Mouse (Mus musculus) urinary bladder, adult 18-20 months (tissue): ENCODE measurements around the gene A730061H03Rik.

Source experiments
- DNase-seq, 2 experiments: peaks; one replicate each; pipeline ENCODE4 v3.0.0; 2022; ENCODE audit warnings: low spot score in 2 of 2, mixed read lengths in 2 of 2

A730061H03Rik gene

GRCm38 (mm10) chr14:55560202-55561073 is at the start of gene A730061H03Rik:
A730061H03Rik (minus strand) TSS chr14:55560406.
- DNase-seq: peak; percentile 95 to 97

DNA sequence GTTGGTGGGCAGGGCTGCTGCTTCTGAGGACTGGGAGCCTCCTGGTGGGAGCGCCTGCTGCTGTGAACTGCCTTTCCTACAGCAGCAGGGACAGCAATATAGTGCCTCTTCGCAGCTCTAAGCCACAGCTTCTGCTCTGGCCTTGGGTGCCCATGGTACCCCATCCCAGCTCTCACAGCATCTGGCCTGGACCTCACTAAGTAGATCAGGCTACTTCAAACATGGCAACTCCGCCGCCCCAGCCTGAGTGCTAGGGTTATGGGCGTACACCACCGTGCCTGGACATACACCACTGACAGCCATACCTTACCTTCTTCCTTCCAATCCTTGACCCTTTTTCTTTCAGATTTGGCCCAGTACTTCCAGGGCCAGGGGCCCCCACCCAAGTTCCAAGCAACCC is 48.1 kb upstream of the A730061H03Rik start:
- no peak for DNase-seq

DNA sequence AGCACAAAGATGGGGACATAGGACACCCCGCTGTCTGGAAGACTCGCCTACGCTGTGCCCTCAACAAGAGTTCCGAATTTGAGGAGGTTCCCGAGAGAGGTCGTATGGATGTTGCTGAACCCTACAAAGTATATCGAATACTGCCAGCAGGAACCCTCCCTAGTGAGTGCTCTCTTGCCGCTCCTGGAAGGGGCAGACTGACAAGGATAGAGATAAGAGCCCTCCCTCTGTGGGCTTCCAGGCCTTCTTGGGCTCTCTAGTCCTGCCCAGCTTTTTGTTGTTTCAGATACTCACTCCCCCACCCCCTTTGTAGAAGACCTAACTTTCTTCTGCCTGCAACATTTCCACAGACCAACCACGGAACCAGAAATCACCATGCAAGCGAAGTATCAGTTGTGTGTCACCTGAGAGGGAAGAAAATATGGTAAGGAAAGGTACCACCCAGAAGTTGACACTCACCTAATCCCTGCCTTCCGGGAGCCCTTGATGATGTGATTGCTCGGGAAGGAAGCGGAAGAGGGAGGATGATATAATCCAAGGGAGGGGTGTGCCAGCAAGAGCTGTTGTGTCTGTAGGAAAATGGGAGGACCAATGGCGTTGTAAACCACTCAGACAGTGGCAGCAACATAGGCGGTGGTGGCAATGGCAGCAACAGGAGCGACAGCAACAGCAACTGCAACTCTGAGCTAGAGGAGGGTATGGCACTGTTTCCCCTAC is 45.7 kb upstream of the A730061H03Rik start:
- DNase-seq: no peak

GRCm38 (mm10) chr14:55604823-55605222 is 44.6 kb upstream of the A730061H03Rik start:
- no peak for DNase-seq

GRCm38 (mm10) chr14:55603633-55604576 is 43.7 kb upstream of the A730061H03Rik start:
- DNase-seq: peak; percentile 84 to 89

GRCm38 (mm10) chr14:55603271-55603632 is 43.0 kb upstream of the A730061H03Rik start, which contains the start of gene Irf9:
Irf9 (plus strand) TSS chr14:55603571.
- DNase-seq: no peak

GRCm38 (mm10) chr14:55598521-55599390 is 38.5 kb upstream of the A730061H03Rik start:
- DNase-seq: no peak

DNA sequence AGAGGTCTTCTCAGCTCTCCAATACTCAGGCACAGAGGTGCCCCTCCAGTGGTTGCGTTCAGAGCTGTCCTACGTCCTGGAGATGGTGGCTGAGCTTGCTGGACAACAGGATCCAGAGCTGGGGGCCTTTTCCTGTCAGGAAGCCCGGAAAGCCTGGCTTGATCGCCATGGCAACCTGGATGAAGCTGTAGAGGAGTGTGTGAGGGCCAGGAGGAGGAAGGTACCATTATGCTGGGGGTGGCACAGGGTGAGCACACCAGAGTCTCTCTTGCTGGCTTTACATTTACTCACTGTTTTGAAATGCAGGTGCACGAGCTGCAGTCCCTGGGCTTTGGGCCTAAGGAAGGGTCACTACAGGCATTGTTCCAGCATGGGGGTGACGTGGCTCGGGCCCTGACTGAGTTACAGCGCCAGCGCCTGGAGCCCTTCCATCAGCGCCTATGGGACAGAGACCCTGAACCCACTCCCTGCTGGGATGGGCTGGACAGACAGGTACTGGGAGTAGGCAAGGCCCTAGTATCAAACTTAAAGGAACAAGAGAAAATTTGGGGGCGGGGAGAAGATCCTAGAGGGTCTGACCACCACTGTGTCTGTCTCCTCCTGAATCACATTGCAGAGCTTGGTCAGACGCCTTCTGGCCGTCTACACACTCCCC is 36.0 kb upstream of the A730061H03Rik start:
- no peak for DNase-seq

DNA sequence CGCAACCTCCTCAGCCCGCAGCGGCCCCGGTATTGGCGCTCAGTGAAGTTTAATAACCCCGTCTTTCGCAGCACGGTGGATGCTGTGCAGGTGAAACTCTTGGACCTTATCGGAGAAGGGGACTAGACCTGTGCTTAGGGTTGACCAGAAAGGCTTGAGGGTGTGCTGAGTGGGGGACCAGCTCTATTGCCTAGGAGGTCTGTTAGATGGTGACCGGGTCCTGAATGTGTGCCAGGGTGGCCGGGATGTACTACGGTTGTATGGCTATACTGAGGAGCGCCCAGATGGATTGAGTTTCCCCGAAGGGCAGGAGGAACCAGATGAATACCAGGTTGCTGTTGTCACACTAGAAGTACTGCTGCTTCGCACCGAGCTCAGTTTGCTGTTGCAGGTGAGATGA is 32.0 kb upstream of the A730061H03Rik start:
- peak in 1 of 2 experiments; percentile 25 for DNase-seq

DNA sequence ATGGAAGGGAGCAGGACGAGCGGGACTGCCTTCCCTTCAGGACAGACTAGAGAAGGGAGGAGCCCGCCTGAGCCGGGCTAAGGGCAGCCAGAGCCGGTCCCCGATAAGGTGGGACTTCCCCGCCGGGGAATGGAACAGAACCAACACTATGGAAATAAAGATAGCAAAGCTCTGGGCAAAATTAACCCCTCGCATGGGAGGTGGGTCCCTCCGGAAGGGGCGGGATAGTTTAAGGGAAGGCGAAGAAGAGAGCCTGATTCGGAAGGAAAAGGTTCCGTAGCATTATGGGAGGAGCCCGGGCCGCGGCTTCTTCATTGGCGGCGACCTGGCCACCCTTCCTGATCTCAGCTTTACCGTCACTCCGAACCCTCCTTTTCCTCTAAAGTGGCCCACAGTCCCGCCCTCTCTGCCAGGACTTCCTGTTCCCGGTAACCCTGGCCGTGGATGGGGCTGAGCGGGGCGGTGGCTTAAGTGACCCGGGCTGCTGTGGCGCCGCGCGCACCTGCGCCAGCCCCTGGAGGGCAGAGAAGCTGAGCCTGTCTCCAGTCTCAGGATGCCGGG is 31.2 kb upstream of the A730061H03Rik start, which contains the start of gene Rnf31:
TSS of gene Rnf31 (plus strand) at position 378 of the 561 bp plus-strand sequence.
- DNase-seq: peak; percentile 86 to 94

- peak; percentile 78 to 94 for DNase-seq
These were observed 30.6 kb upstream of the A730061H03Rik start, which contains the start of gene Psme2 for GRCm38 (mm10) chr14:55590748-55591330. Psme2 (minus strand) TSS chr14:55591113.

- no peak for DNase-seq
These were observed 29.7 kb upstream of the A730061H03Rik start for GRCm38 (mm10) chr14:55589771-55590448.

- DNase-seq: no peak
These were observed 29.1 kb upstream of the A730061H03Rik start for GRCm38 (mm10) chr14:55589271-55589670.

GRCm38 (mm10) chr14:55586149-55586548 is 25.9 kb upstream of the A730061H03Rik start:
- DNase-seq: no peak

DNA sequence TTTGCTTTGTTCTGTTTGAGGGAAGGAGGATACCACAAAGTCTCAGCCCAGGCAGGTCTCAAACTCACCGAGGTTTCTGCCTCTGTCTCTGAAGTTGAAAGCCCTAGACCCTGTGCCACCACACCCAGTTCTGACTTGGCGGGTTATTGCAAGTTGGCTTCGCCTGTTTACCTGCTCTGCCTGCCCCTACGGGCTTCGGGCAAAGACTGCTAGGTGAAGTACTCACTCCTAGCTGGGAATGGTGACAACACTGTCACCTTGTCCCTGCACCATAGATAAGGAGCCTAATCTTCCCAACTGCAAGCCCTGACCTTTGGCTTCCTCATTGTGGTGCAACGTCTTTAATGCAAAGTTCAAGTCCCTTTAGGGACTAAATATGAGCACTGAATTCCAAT is 25.4 kb upstream of the A730061H03Rik start:
- peak in 1 of 2 experiments; percentile 23 for DNase-seq

GRCm38 (mm10) chr14:55584702-55585565 is 24.7 kb upstream of the A730061H03Rik start, which contains the start of gene Emc9:
Emc9 (minus strand) TSS chr14:55585302.
- peak; percentile 66 to 82 for DNase-seq

DNA sequence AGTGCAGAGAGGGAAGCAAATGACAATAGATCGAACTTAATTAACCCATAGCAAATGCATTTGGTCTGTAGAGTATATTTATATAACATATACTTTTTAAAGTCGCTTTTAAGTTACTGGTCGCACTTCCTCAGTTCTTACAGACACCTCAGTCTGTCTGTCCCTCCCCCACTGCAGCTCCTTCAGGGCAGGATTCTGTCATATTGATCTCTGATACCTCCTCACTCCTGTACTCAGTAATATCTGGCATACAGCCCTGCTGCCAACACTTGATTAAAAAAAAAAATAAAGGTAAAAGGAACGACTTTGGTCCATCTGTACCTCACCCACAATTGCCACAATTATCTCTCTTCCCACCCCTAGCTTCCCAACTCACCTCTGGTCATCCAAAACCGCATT is 24.1 kb upstream of the A730061H03Rik start:
- no peak for DNase-seq
